Mouse (Mus musculus) layer of hippocampus, adult 9-11 months (tissue): ENCODE measurements around the gene Mlh3.

Experiments used
- DNase-seq: peaks from one replicate; pipeline ENCODE4 v3.0.0; 2022

The Mlh3 gene

DNA sequence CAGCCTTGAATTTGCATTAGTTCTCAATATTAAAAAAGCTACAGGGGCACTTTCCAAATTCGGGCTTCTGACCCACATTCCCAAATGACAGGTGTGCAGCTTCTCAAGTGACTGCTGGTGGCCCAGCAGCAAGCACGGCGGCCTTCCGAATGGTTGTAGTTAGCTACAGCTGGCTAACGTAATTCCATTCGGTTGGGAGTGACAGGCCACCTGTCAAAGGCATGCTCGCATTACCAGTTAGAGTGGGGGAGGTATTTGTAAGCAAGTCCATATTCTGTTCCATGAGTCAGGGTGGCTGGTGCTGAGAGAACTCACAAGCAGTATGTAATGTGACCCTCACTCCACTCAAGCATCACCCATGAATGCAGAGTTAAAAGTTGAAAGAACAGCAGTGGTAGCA is 43.2 kb downstream of the Mlh3 start:
- DNase-seq, result no peak

- DNase-seq, result no peak
Measured at GRCm38 (mm10) chr12:85219905-85220290, 50.5 kb downstream of the Mlh3 start.

- DNase-seq, result peak; percentile 98
Measured at GRCm38 (mm10) chr12:85219236-85219904, 51.0 kb downstream of the Mlh3 start, which contains the start of gene Eif2b2. TSS of gene Eif2b2 (plus strand) at chr12:85219481.

DNA sequence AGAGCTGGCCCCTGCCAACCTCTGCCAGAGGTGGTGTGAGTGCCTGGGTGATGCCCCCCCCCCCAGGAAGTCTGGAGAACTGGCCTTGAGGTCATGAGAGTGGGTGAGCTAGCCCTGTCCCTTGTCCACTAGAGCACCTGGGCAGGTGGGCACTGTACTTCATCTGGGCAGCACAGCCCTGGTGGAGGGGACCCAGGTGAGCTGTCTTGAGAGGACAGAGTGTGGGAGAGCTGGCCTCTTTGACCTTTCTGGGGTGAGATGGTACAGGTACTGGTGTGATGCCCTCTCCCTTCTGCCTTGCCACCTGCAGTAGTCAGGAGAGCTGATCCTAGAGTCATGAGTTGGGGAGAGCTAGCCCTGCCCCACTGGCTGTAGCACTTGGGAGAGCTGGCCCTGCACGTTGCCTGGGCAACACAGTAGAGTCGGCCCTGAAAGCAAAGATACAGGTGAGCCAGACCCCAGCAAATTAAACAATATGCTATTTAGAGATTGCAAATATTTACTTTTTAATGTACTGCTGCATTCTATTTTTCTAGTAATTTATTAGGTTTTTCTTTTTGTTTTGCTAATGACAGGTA is 52.6 kb downstream of the Mlh3 start:
- DNase-seq, result no peak

DNA sequence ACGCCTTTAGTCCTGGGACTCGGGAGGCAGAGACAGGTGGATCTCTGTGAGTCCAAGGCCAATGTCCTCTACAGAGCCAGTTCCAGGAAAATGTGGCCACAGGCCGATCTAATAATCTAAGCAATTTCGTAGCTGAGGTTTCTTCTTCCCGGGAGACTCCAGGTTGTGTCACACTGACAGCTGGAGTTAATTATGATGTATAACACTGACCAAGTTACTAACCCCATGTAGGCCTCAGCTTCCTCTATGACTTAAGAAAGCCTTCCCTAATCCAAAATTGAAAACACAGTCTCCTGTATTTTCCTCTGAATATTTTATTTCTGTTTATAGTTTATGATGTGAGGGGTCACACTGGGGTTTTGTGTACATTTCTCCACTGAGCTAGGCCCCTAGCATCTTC is 55.4 kb downstream of the Mlh3 start:
- no peak for DNase-seq

DNA sequence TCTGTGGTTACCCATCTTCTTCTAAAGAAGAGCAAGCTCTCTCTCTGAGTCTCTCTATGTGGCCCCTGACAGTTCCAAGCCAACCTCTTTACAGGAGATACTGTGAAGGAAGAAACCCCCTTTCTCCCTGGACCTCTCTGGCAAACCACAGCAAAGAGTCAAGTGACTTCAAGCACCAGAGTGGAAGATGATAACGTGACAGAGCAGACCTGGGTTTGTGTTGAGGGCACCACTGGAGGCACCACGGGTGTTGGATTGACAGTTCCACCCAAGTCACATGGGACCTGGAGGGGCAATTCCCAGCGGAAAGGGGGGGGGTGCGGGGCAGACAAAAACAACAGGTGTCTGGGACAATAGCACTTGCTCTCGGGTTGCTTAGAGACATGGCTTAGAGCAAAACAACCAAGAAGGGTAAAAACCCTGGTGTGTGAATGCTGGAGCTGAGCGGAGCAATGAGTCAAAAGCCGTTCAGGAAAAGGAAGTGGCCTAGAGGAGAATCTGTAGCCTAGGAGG is 61.7 kb downstream of the Mlh3 start:
- no peak for DNase-seq

- DNase-seq, result no peak
Measured at GRCm38 (mm10) chr12:85205425-85205824, 65.0 kb downstream of the Mlh3 start.

DNA sequence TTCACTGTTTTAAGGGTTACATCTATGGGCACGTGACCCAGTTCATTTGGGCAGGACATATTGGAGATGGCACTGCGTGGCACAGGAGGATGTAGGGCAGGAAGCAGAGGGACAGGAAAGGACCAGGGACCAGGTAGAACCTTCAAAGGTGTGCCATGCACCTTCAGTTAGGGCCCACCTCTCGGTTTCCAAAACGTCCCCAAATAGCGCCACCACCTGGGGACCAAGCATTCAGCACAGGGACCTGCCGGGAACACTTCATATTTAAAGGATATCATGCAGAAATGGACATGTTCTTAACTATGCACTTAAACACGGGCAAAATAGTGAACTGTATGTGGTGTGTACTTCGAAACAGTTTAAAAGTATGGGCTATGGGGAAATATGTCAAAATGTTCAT is 66.3 kb downstream of the Mlh3 start:
- no peak for DNase-seq

DNA sequence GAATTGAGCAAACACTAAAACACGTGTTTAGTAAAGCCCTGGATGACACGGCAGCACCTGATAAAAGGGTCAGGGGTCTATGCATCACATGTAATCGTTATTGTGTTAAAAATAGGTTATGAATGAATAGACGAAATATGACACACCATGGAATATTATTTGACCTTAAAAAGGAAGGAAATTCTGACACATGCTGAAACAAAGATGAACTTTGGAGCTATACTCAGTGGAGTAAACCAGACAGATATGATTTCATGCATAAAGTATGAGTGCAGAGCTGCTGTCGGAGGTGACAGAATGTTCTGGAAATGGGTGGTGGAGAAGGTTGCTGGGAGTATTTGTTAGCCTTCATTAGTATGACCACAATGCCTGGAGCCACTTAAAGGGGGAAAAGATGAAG is 66.7 kb downstream of the Mlh3 start:
- no peak for DNase-seq

- DNase-seq, result no peak
Measured at GRCm38 (mm10) chr12:85202191-85202590, 68.2 kb downstream of the Mlh3 start.

GRCm38 (mm10) chr12:85201830-85202147 is 68.6 kb downstream of the Mlh3 start:
- DNase-seq, result no peak

- DNase-seq, result peak; percentile 32
Measured at GRCm38 (mm10) chr12:85200929-85201829, 69.2 kb downstream of the Mlh3 start.

DNA sequence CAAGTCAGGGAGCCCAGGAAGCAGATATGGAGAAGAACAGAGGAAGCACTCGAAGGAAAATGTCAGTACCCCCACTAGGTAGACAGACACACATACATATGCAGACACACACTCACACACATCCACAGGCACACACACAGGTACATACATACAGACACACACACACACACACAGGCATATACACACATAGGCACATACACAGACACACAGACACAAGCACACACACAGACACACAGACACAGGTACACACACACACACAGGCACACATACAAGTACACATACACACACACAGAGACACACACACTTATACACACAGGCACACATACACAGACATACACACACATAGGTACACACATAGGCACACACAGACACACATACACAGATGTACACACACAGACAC is 70.4 kb downstream of the Mlh3 start:
- DNase-seq, result no peak

- no peak for DNase-seq
Measured at GRCm38 (mm10) chr12:85197936-85198335, 72.5 kb downstream of the Mlh3 start.

GRCm38 (mm10) chr12:85197371-85197770 is 73.0 kb downstream of the Mlh3 start:
- no peak for DNase-seq

- no peak for DNase-seq
Measured at GRCm38 (mm10) chr12:85196191-85196590, 74.2 kb downstream of the Mlh3 start.

DNA sequence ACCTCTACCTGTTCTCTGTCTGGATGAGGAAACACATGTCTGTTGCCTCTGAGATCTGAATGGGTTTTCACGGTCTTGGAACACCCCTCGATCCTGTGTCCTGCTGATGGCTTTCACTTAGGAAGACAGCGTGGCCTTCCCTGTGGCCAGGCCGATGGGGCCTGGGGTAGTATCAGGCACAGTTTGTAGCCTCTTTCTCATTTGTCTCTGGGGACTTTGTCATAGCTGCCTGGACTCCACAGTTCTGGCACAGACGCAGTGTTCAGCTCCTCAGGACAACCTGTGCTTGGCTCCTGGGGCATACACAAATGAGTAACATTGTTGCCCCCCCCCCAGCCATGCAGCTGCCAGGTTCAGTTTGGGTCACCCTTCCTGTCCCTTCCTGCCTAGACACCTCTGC is 75.3 kb downstream of the Mlh3 start:
- no peak for DNase-seq

- DNase-seq, result peak; percentile 58
Measured at GRCm38 (mm10) chr12:85194623-85195018, 75.8 kb downstream of the Mlh3 start.

GRCm38 (mm10) chr12:85193923-85194622 is 76.3 kb downstream of the Mlh3 start:
- no peak for DNase-seq

DNA sequence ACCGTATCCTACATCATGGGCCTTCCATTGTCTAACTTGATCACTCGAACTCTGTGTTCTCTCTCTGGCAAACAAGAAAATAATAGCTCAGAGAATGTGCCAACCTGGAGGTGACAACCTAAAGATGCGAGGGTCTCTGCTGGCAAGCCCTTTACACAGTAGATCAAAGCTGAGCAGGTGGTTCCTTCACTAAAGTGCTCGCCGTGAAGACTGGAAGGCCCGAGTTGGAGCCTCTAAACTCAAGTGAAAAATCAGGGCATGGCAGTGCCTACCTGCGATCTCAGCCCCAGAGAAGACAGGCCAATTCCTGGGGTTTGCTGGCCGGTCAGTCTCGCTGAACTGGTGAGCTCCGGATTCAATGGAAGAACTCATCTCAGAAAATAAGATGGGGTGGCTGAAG is 77.3 kb downstream of the Mlh3 start:
- DNase-seq, result no peak

DNA sequence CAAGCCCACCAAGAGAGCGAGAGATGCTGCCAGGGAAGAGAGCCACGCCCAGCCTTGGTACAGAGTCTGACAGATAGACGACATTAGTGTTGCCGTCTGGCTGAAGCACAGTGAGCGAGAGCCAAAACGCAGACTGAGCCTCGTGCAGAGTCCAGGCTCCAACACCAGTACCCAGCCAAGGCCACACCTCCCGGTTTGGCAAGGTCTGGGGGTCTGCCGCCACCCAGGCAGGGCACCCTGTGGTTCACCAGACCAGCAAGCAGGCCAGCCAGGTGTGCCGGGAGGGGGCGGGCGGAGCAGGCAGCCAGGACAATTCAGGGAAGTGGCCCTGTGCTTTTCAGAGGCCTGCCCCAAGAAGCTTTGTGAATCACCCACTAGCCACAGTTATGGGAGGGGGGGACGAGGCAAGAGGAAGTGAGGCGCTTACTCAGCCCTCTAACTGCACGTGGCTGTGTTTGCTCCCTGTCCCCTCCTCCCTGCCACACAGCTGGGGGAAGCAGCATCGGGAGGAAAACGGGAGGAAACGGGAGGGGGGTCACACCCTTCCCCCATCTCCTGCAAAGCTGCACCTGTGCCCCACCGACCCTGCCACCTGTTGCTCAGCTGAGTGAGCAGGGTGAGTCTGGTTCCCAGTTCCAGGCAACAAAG is 77.8 kb downstream of the Mlh3 start:
- no peak for DNase-seq

DNA sequence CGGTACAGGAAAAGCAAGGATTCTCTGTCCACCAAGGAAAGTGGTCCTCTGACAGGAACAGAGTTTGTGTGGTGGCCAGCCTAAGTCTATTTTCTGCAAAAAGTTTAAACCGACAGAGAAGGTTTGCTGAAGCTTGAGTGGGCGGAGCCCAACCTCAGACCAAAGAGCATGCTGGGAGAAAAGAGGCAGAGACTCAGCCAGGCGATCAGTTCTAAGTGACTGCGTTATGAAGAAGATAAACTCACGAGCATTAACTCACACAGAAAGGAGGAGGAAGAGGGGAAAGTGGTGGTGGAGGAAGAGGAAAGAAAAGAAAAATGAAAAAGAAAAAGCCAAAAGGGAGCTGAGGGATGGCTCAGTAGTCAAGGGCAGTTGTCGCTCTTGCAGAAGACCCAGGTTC is 80.1 kb downstream of the Mlh3 start:
- no peak for DNase-seq

DNA sequence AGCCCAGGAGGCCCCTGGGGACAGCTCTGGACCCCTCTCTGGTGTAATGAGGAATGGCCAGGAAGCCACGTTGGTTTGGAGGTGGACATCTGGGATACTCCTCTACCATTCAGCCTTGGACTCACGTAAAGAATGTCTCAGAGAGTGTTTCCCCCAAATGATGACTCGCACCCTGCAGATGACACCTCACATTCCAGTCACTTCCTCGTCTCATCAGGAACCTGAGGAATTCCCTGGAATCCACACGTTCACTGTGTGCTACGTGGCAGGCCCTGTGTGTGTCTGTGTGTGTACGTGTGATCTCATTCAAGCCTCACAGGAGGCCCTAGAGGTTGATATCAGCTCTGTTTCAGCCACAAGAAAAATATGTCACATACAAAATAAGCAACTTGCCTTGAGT is 84.0 kb downstream of the Mlh3 start:
- DNase-seq, result no peak
